9 mouse cellular contexts compared by ENCODE assay signal in the genomic region with DNA sequence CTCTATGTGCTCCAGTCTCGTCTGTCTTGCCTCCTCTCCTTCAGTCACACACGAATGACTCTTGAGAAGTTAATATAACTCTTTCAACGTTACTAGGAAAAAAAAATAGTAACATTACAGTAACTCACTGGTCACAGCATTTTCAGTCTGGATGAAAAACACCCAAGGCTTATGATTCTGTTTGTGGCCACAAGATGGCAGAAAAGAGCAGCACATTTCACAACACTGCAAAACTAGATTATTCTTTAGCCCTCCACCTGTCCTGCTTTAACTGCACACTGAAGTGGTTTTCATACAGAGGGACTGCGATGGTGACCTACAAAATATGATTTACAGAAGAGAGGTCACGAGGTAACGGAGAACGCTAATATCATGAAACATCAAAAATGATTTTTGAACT. TPM values are rescaled to one million over a fixed set of nuclear protein-coding genes. Genes with fewer than 3 reads are reported as not detected.
DNase-seq lines count a peak whose midpoint lies in the region; ATAC-seq and TF ChIP-seq lines count a peak whose summit lies in the region.
"Had no signal": no experiment of that assay in that cellular context is flagged by ENCODE, and none has a peak within 500 bp of the region (broad histone marks: within the 10 kb centered on the region; RNA-seq: fewer than 3 reads in every experiment).

No protein-coding gene starts in this region.

- TF ChIP-seq CTCF in heart, adult 2 months (IDR thresholded peaks at IDR 0.05), result peak; percentile 96
- TF ChIP-seq CTCF in kidney, adult 2 months (conservative IDR thresholded peaks at IDR 0.05; ENCODE audit: insufficient read depth, insufficient read length, low read depth, low read length), result peak; percentile 28; the same call in 1 of the 2 replicates
- peak; percentile 62 for TF ChIP-seq CTCF in liver, adult 2 months (IDR thresholded peaks at IDR 0.05; ENCODE audit: low read depth, low read length)

- intact Hi-C loops in heart, adult 2 months (cut with DNase I), result loop anchor here (1.0 to 10.0 kb wide), 7 partner anchors 20 to 1980 kb away; a partner anchor contains a TSS

- DNase-seq in B cell, adult 2 months, result peak; percentile 76 to 78
- DNase-seq in adipocyte (ENCODE audit: low spot score), result peak; percentile 78
- peak; percentile 67 for DNase-seq in embryo, embryonic 11.5 days (ENCODE audit: low read depth, low spot score)
- DNase-seq in heart, adult 2 months, result peak; percentile 55 to 62
- peak; percentile 75 for DNase-seq in kidney, adult 2 months
- DNase-seq in liver, adult 2 months (ENCODE audit: extremely low read depth, low read depth, low spot score), result peak; percentile 56
- peak; percentile 59 for DNase-seq in testis, postnatal 10 days (ENCODE audit: low spot score)

- no peak overlapping the region for H3K27ac ChIP-seq in heart, adult 2 months
- H3K27ac ChIP-seq in kidney, adult 2 months (ENCODE audit: insufficient read depth, low read depth, low read length), result no peak overlapping the region
- H3K27ac ChIP-seq in liver, adult 2 months (replicated peaks; ENCODE audit: insufficient read depth, low read depth, low read length), result no peak overlapping the region

- under 1% methylated on average over 7 of the region's 7 CpGs for WGBS in heart, adult 2 months
- 0% methylated on average over 7 of the region's 7 CpGs for WGBS in kidney, adult 2 months
- 2% methylated on average over 7 of the region's 7 CpGs for WGBS in liver, adult 2 months

- no peaks in the 10 kb centered on the region for H3K79me2 ChIP-seq in heart, adult 2 months (replicated peaks; ENCODE audit: control insufficient read depth, insufficient read depth, low read length)
- H3K79me2 ChIP-seq in liver, adult 2 months (ENCODE audit: control insufficient read depth, insufficient read depth, low read length), result no peaks in the 10 kb centered on the region

- peaks cover 1% of the 10 kb centered on the region for H3K4me1 ChIP-seq in heart, adult 2 months (ENCODE audit: control insufficient read depth, insufficient read depth, low read length)
- peaks cover 10% of the 10 kb centered on the region; the same call in 1 of the 2 replicates for H3K4me1 ChIP-seq in kidney, adult 2 months (ENCODE audit: control insufficient read depth, insufficient read depth, low read length)
- H3K4me1 ChIP-seq in liver, adult 2 months (ENCODE audit: control insufficient read depth, insufficient read depth, low read length), result peaks cover 11% of the 10 kb centered on the region

- peak overlapping the region; percentile 8; the same call in 1 of the 2 replicates for H3K4me3 ChIP-seq in heart, adult 2 months
- H3K4me3 ChIP-seq in kidney, adult 2 months (ENCODE audit: insufficient read depth, low read depth, low read length), result no peak overlapping the region
- H3K4me3 ChIP-seq in liver, adult 2 months (ENCODE audit: insufficient read depth, low read depth, low read length), result no peak overlapping the region

- no peak overlapping the region for H3K9ac ChIP-seq in heart, adult 2 months (ENCODE audit: low read depth, low read length)
- H3K9ac ChIP-seq in liver, adult 2 months (ENCODE audit: low read depth, low read length), result no peak overlapping the region

- no peak for TF ChIP-seq POLR2A in heart, adult 2 months (IDR thresholded peaks at IDR 0.05; ENCODE audit: insufficient read depth, low read depth, low read length)
- no peak for TF ChIP-seq POLR2A in kidney, adult 2 months (IDR thresholded peaks at IDR 0.05; ENCODE audit: low read depth, low read length)
- TF ChIP-seq POLR2A in liver, adult 2 months (IDR thresholded peaks at IDR 0.05; ENCODE audit: extremely low read depth, insufficient read depth, low read length), result no peak

- H3K27me3 ChIP-seq in heart, adult 2 months (ENCODE audit: control insufficient read depth, insufficient read depth, low read length), result no peaks in the 10 kb centered on the region
- H3K27me3 ChIP-seq in kidney, adult 2 months (replicated peaks; ENCODE audit: control insufficient read depth, insufficient read depth, low read length), result no peaks in the 10 kb centered on the region
- no peaks in the 10 kb centered on the region for H3K27me3 ChIP-seq in liver, adult 2 months (ENCODE audit: control insufficient read depth, insufficient read depth, low read length)

- no peak for TF ChIP-seq EP300 in heart, adult 2 months (IDR thresholded peaks at IDR 0.05; ENCODE audit: insufficient read depth, low read depth, low read length)

- peaks cover 2% of the 10 kb centered on the region; the same call in 1 of the 2 replicates for H3K36me3 ChIP-seq in heart, adult 2 months (ENCODE audit: control insufficient read depth, insufficient read depth, low read length)
- no peaks in the 10 kb centered on the region for H3K36me3 ChIP-seq in kidney, adult 2 months (ENCODE audit: control insufficient read depth, insufficient read depth, low read length)
- no peaks in the 10 kb centered on the region for H3K36me3 ChIP-seq in liver, adult 2 months (ENCODE audit: control insufficient read depth, insufficient read depth, low read length)

- ATAC-seq in monocyte, adult 5-6 weeks (replicated peaks; ENCODE audit: insufficient number of reproducible peaks, low FRiP score, low TSS enrichment, poor library complexity, severe bottlenecking), result peak; percentile 46

RNA-seq across cellular contexts. Expression of a gene that starts 1.2 kb away (rescaled TPM):
- total RNA-seq in heart, adult 2 months (2021), result 10 to 100 TPM; 10.5 to 12.9 TPM
- not detected in 2 replicates for polyA plus RNA-seq in heart, adult 2 months (2012; rRNA removed)
- 1.0 TPM in 1 of 2 replicates, not detected in the other for polyA plus RNA-seq in kidney, adult 2 months (2012; rRNA removed)
- total RNA-seq in liver, adult 2 months (2014; rRNA removed), result 1.4 and 1.5 TPM in 2 replicates
- polyA plus RNA-seq in liver, adult 2 months (2012; rRNA removed), result 0.90 TPM in 1 of 2 replicates, not detected in the other
- 7.1 to 7.9 TPM in 2 of 3 replicates, not detected in the other for total RNA-seq in monocyte, adult 5-6 weeks (2017)

RNA-seq across cellular contexts. Expression of a gene that starts 1.5 kb away (rescaled TPM):
- total RNA-seq in heart, adult 2 months (2021), result 1 to 10 TPM; 3.5 to 9.1 TPM
- polyA plus RNA-seq in heart, adult 2 months (2012; rRNA removed), result 1.6 TPM in 1 of 2 replicates, not detected in the other
- polyA plus RNA-seq in kidney, adult 2 months (2012; rRNA removed), result 0.49 and 1.2 TPM in 2 replicates
- total RNA-seq in liver, adult 2 months (2014; rRNA removed), result 8.9 and 10.2 TPM in 2 replicates
- polyA plus RNA-seq in liver, adult 2 months (2012; rRNA removed), result 0.64 and 1.6 TPM in 2 replicates
- total RNA-seq in monocyte, adult 5-6 weeks (2017), result 159 to 372 TPM (median 273 TPM) in 3 replicates

RNA-seq across cellular contexts. Expression of a gene that starts 2.7 kb away (rescaled TPM):
- total RNA-seq in heart, adult 2 months (2021), result 1 to 10 TPM; 5.5 to 9.1 TPM
- polyA plus RNA-seq in heart, adult 2 months (2012; rRNA removed), result not detected in 2 replicates
- 1.1 and 2.2 TPM in 2 replicates for polyA plus RNA-seq in kidney, adult 2 months (2012; rRNA removed)
- total RNA-seq in liver, adult 2 months (2014; rRNA removed), result 24.2 and 48.6 TPM in 2 replicates
- 1.8 TPM in 1 of 2 replicates, not detected in the other for polyA plus RNA-seq in liver, adult 2 months (2012; rRNA removed)
- 7.2 to 20.1 TPM (median 13.0 TPM) in 3 replicates for total RNA-seq in monocyte, adult 5-6 weeks (2017)

RNA-seq across cellular contexts. Expression of a gene that starts 7.1 kb away (rescaled TPM):
- total RNA-seq in heart, adult 2 months (2021), result 1 to 10 TPM in 1 of 2 experiments, under 1 TPM in 1; 0.78 to 2.8 TPM
- 0.27 TPM in 1 of 2 replicates, not detected in the other for polyA plus RNA-seq in heart, adult 2 months (2012; rRNA removed)
- polyA plus RNA-seq in kidney, adult 2 months (2012; rRNA removed), result 0.24 and 0.38 TPM in 2 replicates
- total RNA-seq in liver, adult 2 months (2014; rRNA removed), result 2.8 and 7.2 TPM in 2 replicates
- not detected in 2 replicates for polyA plus RNA-seq in liver, adult 2 months (2012; rRNA removed)
- 4.9 to 12.8 TPM (median 8.3 TPM) in 3 replicates for total RNA-seq in monocyte, adult 5-6 weeks (2017)

RNA-seq across cellular contexts. Expression of a gene that starts 16.8 kb away (rescaled TPM):
- not detected for total RNA-seq in heart, adult 2 months (2021)
- not detected in 2 replicates for polyA plus RNA-seq in heart, adult 2 months (2012; rRNA removed)
- polyA plus RNA-seq in kidney, adult 2 months (2012; rRNA removed), result not detected in 2 replicates
- total RNA-seq in liver, adult 2 months (2014; rRNA removed), result not detected in 2 replicates
- polyA plus RNA-seq in liver, adult 2 months (2012; rRNA removed), result not detected in 2 replicates
- not detected in 3 replicates for total RNA-seq in monocyte, adult 5-6 weeks (2017)
- total RNA-seq: layer of hippocampus, postnatal 36 days had no signal

Comparison
In these comparisons a context has a peak if more than half of its experiments do, and no peak if none do; other contexts are left out.
1. CTCF ChIP-seq: peak in every context shown above with its lines; median percentile 96 in heart, adult 2 months; 62 in liver, adult 2 months; 28 in kidney, adult 2 months.
2. RNA of a gene that starts 1.5 kb away (total RNA-seq): 159 to 372 TPM in monocyte, adult 5-6 weeks; 3.5 to 9.1 TPM in heart, adult 2 months and 8.9 to 10.2 TPM in liver, adult 2 months; every median in the first group is over 10 times any median in the second.
3. Peak in every context shown above with its lines, with median percentiles within 50 percentile points of each other: DNase-seq.